Mouse (Mus musculus) midbrain, embryonic 14.5 days (tissue): Measurements from ENCODE around the gene Lep. TPM values are rescaled to one million over a fixed set of nuclear protein-coding genes. Genes with fewer than 3 reads are reported as not detected.

Source experiments
- ATAC-seq: fragments of 200-750 bp; cut with Nextera tagmentation; 2 replicates; pipeline ENCODE4 v1.8.0; 2017; ENCODE audit warnings: moderate number of reproducible peaks, moderate library complexity; ENCODE audit not compliant: low FRiP score, low TSS enrichment
- DNase-seq: peaks from one replicate; pipeline ENCODE4 v3.0.0-alpha.2; 2015
- H3K27ac ChIP-seq: fragments of 300-500 bp; sonication (generic); replicated peaks from 2 replicates; pipeline ENCODE4 v1.5.1; 2014; ENCODE audit warnings: mild to moderate bottlenecking, low read depth, low read length, moderate library complexity
- H3K27me3 ChIP-seq: fragments of 300-500 bp; sonication (generic); 2 replicates; pipeline ENCODE4 v1.6.1; 2014; ENCODE audit warnings: low read length, control low read depth, mixed read lengths; ENCODE audit not compliant: control insufficient read depth, insufficient read depth
- H3K36me3 ChIP-seq: fragments of 300-500 bp; sonication (generic); 2 replicates; pipeline ENCODE4 v1.6.1; 2014; ENCODE audit warnings: low read length, control low read depth; ENCODE audit not compliant: control insufficient read depth, insufficient read depth
- H3K4me1 ChIP-seq: fragments of 300-500 bp; sonication (generic); 2 replicates; pipeline ENCODE4 v1.6.1; 2014; ENCODE audit warnings: mild to moderate bottlenecking, antibody characterized with exemption, low read length, control low read depth; ENCODE audit not compliant: control insufficient read depth, insufficient read depth
- H3K4me2 ChIP-seq: fragments of 300-500 bp; sonication (generic); 2 replicates; pipeline ENCODE4 v1.6.1; 2014; ENCODE audit warnings: mild to moderate bottlenecking, low read length, moderate library complexity
- H3K4me3 ChIP-seq: fragments of 300-500 bp; sonication (generic); replicated peaks from 2 replicates; pipeline ENCODE4 v1.5.1; 2014; ENCODE audit warnings: low read depth, low read length
- H3K9ac ChIP-seq: fragments of 300-500 bp; sonication (generic); replicated peaks from 2 replicates; pipeline ENCODE4 v1.6.1; 2014; ENCODE audit warnings: mild to moderate bottlenecking, low read length, moderate library complexity
- H3K9me3 ChIP-seq: fragments of 300-500 bp; sonication (generic); 2 replicates; pipeline ENCODE4 v1.6.1; 2016; ENCODE audit warnings: low read length, control low read depth, mixed read lengths; ENCODE audit not compliant: control insufficient read depth
- WGBS: fragments of 180-500 bp; shearing (Covaris S2); extraction: QIAGEN DNeasy Blood & Tissue Kit; methylation state at CpG from one replicate; pipeline ENCODE4 v1.1.7; 2014; 5-methylcytosine and 5-hydroxymethylcytosine counted together
- polyA plus RNA-seq: library from polyadenylated mRNA; unstranded; fragments of >200 nt; fragmentation: Nextera tagmentation; extraction: Ambion mirVana; gene quantifications from 2 replicates; pipeline ENCODE4 v1.2.1, GENCODE M21; 2014

The Lep gene
- polyA plus RNA-seq, 1 experiment from 2014 or later, result not detected

- DNase-seq (no peak), ATAC-seq (no peak)
- Histone ChIP-seq H3K9ac (no peak overlapping the region), H3K9me3 (no peaks in the 10 kb centered on the region), H3K27ac (no peak overlapping the region), H3K4me3 (no peak overlapping the region), H3K4me2 (no peak overlapping the region), H3K36me3 (no peaks in the 10 kb centered on the region), H3K27me3 (no peaks in the 10 kb centered on the region), H3K4me1 (peaks cover 7% of the 10 kb centered on the region)
- 86% methylated on average over 8 of the region's 8 CpGs for WGBS
These were observed 6.4 kb downstream of the Lep start for GRCm38 (mm10) chr6:29066389-29066790.

DNA sequence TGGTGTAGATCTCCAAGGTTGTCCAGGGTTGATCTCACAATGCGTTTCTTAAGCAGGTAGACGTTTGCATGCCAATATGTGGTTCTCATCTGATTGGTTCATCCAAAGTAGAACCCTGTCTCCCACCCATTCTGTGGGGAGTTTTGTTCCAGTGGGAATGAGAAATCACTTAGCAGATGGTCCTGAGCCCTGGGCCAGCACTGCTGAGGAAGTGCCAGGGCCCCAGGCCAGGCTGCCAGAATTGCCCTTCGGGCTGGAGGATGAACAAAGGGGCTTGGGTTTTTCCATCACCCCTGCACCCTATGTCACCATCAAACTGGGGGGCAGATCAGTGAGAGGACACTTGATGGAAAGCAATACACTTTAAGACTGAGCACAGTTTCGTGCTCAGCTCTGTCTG, 12.2 kb downstream of the Lep start:
- Histone ChIP-seq H3K4me1 (no peaks in the 10 kb centered on the region), H3K36me3 (no peaks in the 10 kb centered on the region), H3K27me3 (no peaks in the 10 kb centered on the region), H3K9me3 (no peaks in the 10 kb centered on the region), H3K4me3 (no peak overlapping the region), H3K9ac (no peak overlapping the region), H3K4me2 (no peak overlapping the region), H3K27ac (no peak overlapping the region)
- DNase-seq (no peak), ATAC-seq (no peak)
- 91% methylated on average over 4 of the region's 4 CpGs for WGBS

DNA sequence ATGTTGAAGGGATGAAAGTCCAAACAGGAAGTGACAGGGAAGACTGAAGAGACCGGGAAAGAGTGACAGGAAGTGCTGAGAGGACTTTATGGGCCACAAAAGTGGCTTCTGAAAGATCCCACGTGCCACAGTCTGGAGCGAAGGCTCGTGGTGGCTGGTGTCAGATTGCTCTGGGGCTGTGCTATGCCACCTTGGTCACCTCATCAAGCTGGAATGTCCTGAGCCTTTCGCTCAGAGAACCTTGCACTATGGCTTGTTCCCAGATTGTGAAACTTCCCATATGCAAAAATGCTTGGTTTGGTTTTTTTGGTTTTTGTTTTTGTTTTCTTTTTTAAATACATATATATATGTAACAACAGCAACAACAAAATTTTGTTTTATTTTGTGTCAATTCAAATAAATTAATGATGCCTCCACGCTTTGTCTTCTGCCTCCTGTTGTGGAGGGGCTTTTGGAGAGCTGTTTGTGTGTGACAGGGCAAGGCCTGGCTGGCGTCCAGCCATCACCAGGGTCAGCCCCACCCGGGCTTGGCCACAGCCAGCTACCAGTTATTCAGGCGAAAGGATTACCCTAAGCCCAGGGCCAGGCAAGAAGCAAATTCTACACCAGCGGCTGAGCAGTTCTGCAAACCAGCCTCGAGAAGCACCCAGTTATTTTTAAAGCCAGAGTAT, 13.6 kb downstream of the Lep start:
- Histone ChIP-seq H3K4me3 (no peak overlapping the region), H3K4me1 (no peaks in the 10 kb centered on the region), H3K36me3 (no peaks in the 10 kb centered on the region), H3K27ac (no peak overlapping the region), H3K9ac (no peak overlapping the region), H3K9me3 (no peaks in the 10 kb centered on the region), H3K27me3 (no peaks in the 10 kb centered on the region), H3K4me2 (no peak overlapping the region)
- no peak for DNase-seq
- ATAC-seq, result no peak
- 72% methylated on average over 11 of the region's 11 CpGs for WGBS

- no peak overlapping the region for H3K27ac ChIP-seq
- no peaks in the 10 kb centered on the region for H3K4me1 ChIP-seq
- H3K9ac ChIP-seq, result no peak overlapping the region
- DNase-seq, result no peak
- ATAC-seq, result no peak
- no peaks in the 10 kb centered on the region for H3K27me3 ChIP-seq
- H3K36me3 ChIP-seq, result no peaks in the 10 kb centered on the region
- no peak overlapping the region for H3K4me2 ChIP-seq
- H3K4me3 ChIP-seq, result no peak overlapping the region
- no peaks in the 10 kb centered on the region for H3K9me3 ChIP-seq
These were observed 14.1 kb downstream of the Lep start for GRCm38 (mm10) chr6:29074133-29074469.

GRCm38 (mm10) chr6:29079291-29079690, 19.3 kb downstream of the Lep start:
- 70% methylated on average over 4 of the region's 4 CpGs for WGBS
- Histone ChIP-seq H3K4me2 (no peak overlapping the region), H3K4me1 (no peaks in the 10 kb centered on the region), H3K27ac (0 out of 2 replicates have a peak overlapping the region, but pooled peaks have one; percentile 22), H3K9ac (0 out of 2 replicates have a peak overlapping the region, but pooled peaks have one; percentile 6), H3K4me3 (no peak overlapping the region), H3K9me3 (no peaks in the 10 kb centered on the region), H3K27me3 (no peaks in the 10 kb centered on the region), H3K36me3 (no peaks in the 10 kb centered on the region)
- no peak for DNase-seq
- ATAC-seq, result no peak

DNA sequence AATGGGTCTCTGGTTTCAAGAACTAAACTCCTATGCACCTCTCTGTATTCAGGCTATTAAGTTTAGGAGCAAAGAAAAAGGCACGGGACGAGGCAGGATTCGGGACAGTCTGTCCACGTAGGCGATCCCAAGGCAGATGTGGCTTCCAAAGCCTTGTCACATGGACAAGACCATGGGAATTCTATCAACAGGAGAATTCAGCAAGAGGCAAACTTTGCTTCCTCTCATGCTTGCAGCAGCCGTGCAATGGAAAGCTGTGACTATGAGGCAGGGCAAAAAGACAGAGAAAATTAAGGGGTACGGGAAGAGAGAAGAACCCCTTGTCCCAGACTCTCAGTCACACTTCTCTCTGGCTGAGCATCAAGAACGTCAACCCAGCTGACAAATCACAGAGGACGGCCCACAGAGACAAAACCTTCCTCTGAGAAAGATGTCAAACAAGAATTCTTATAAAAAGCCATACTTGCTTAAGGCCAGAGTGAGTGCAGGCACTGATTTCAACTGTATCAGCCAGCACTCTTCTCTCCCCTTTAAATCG, 21.9 kb downstream of the Lep start:
- no peaks in the 10 kb centered on the region for H3K36me3 ChIP-seq
- 86% methylated on average over 10 of the region's 10 CpGs for WGBS
- DNase-seq, result no peak
- H3K4me1 ChIP-seq, result no peaks in the 10 kb centered on the region
- no peak overlapping the region for H3K27ac ChIP-seq
- no peak overlapping the region for H3K4me2 ChIP-seq
- ATAC-seq, result no peak
- no peak overlapping the region for H3K4me3 ChIP-seq
- no peaks in the 10 kb centered on the region for H3K27me3 ChIP-seq
- no peak overlapping the region for H3K9ac ChIP-seq
- H3K9me3 ChIP-seq, result no peaks in the 10 kb centered on the region

DNA sequence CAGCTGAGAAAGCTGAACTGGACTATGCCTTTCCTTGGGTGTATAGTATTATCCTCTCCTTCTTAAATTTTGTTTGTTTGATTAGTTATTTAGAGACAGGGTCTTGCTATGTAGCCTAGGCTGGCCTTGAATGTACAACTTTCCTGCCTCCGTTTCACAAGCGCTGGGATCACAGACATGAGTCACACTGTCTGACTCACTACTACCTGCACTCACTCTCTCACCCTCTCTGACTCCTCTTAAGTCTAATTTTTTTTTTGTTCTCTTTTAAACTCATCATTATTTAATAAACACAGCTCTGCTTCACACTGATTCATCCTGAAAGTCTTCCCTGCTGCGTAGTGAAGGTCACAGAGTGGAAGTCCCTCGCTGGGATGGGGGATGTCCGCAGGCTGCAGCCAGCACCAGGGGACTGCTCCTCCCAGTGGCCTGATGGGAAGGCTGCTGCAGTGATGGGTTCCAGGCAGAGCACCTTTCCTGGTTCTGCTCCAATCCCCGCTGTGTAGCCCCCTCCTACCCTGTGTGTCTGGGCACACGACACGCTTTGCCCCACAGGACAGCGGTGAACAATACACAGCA, 22.8 kb downstream of the Lep start:
- Histone ChIP-seq H3K9ac (no peak overlapping the region), H3K27ac (no peak overlapping the region), H3K27me3 (no peaks in the 10 kb centered on the region), H3K4me3 (no peak overlapping the region), H3K36me3 (no peaks in the 10 kb centered on the region), H3K4me1 (no peaks in the 10 kb centered on the region), H3K4me2 (no peak overlapping the region), H3K9me3 (no peaks in the 10 kb centered on the region)
- no peak for ATAC-seq
- no peak for DNase-seq
- WGBS, result 52% methylated on average over 9 of the region's 9 CpGs

DNA sequence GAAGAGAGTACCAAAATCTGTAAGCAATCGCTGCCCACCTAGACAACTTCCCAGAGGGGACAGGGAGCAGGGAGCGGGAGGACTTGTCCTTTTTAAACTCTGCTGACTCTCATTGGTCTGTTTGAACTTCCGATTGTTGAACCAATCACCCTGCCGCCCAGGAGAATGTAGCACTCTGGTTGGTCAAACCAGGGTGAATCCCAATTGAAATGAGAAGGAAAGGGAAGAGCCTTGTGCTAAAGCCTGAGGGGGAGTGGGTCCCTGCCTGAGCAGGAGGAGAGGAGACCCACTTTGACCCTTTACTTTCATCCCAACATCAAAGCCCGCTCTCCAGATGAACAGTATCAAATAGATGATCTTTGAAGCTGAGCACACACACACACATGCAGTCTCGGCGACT, 24.4 kb downstream of the Lep start:
- Histone ChIP-seq H3K4me3 (no peak overlapping the region), H3K4me2 (no peak overlapping the region), H3K4me1 (no peaks in the 10 kb centered on the region), H3K36me3 (no peaks in the 10 kb centered on the region), H3K27me3 (no peaks in the 10 kb centered on the region), H3K9ac (no peak overlapping the region), H3K27ac (no peak overlapping the region), H3K9me3 (no peaks in the 10 kb centered on the region)
- no peak for DNase-seq
- 71% methylated on average over 7 of the region's 7 CpGs for WGBS
- no peak for ATAC-seq
